Mouse (Mus musculus) lung, embryonic 16.5 days (tissue): ENCODE results near the gene Sympk. TPM values are rescaled to one million over a fixed set of nuclear protein-coding genes. Genes with fewer than 3 reads are reported as not detected.

Experiments used
- ATAC-seq: fragments of 200-750 bp; cut with Nextera tagmentation; 2 replicates; pipeline ENCODE4 v1.8.0; 2017; ENCODE audit warnings: low read depth, mild to moderate bottlenecking, moderate library complexity
- H3K27ac ChIP-seq: fragments of 300-500 bp; sonication (generic); 2 replicates; pipeline ENCODE4 v1.5.1; 2014; ENCODE audit warnings: mild to moderate bottlenecking, control low read depth, low read length
- H3K27me3 ChIP-seq: fragments of 300-500 bp; sonication (generic); 2 replicates; pipeline ENCODE4 v1.6.1; 2014; ENCODE audit warnings: low read depth, low read length, mixed read lengths; ENCODE audit not compliant: control insufficient read depth, insufficient read depth
- H3K36me3 ChIP-seq: fragments of 300-500 bp; sonication (generic); 2 replicates; pipeline ENCODE4 v1.6.1; 2014; ENCODE audit warnings: low read length; ENCODE audit not compliant: control insufficient read depth, insufficient read depth
- H3K4me1 ChIP-seq: fragments of 300-500 bp; sonication (generic); replicated peaks from 2 replicates; pipeline ENCODE4 v1.6.1; 2014; ENCODE audit warnings: low read length, mixed read lengths; ENCODE audit not compliant: control insufficient read depth, insufficient read depth
- H3K4me2 ChIP-seq: fragments of 300-500 bp; sonication (generic); 2 replicates; pipeline ENCODE4 v1.6.1; 2014; ENCODE audit warnings: low read depth, low read length, control low read depth
- H3K4me3 ChIP-seq: fragments of 300-500 bp; sonication (generic); 2 replicates; pipeline ENCODE4 v1.5.1; 2014; ENCODE audit warnings: mild to moderate bottlenecking, low read length, control low read depth
- H3K9ac ChIP-seq: fragments of 300-500 bp; sonication (generic); 2 replicates; pipeline ENCODE4 v1.6.1; 2014; ENCODE audit warnings: low read length, control low read depth
- H3K9me3 ChIP-seq: fragments of 300-500 bp; sonication (generic); 2 replicates; pipeline ENCODE4 v1.6.1; 2016; ENCODE audit warnings: low read length; ENCODE audit not compliant: control insufficient read depth
- WGBS: fragments of 180-500 bp; shearing (Covaris S2); extraction: QIAGEN DNeasy Blood & Tissue Kit; methylation state at CpG from one replicate; pipeline ENCODE4 v1.1.7; 2014; 5-methylcytosine and 5-hydroxymethylcytosine counted together
- polyA plus RNA-seq: library from polyadenylated mRNA; unstranded; fragments of >200 nt; fragmentation: Nextera tagmentation; extraction: Ambion mirVana; gene quantifications from 2 replicates; pipeline ENCODE4 v1.2.1, GENCODE M21; 2015

Gene Sympk
- polyA plus RNA-seq, 1 experiment from 2014 or later, result 27.5 TPM

GRCm38 (mm10) chr7:18992294-18992675 lies 31.9 kb upstream of the Sympk start:
- Histone ChIP-seq H3K4me3 (peak overlapping the region; percentile 60), H3K27me3 (peaks cover 18% of the 10 kb centered on the region), H3K9ac (peak overlapping the region; percentile 64), H3K4me2 (peak overlapping the region; percentile 86), H3K9me3 (no peaks in the 10 kb centered on the region), H3K36me3 (peaks cover 2% of the 10 kb centered on the region; the same call in 1 of the 2 replicates), H3K27ac (no peak overlapping the region), H3K4me1 (peaks cover 27% of the 10 kb centered on the region)
- ATAC-seq, result no peak
- WGBS, result 2% methylated on average over 31 of the region's 31 CpGs

GRCm38 (mm10) chr7:18993036-18993435 lies 31.1 kb upstream of the Sympk start:
- WGBS, result 86% methylated on average over 5 of the region's 5 CpGs
- H3K9me3 ChIP-seq, result no peaks in the 10 kb centered on the region
- ATAC-seq, result no peak
- H3K4me2 ChIP-seq, result peak overlapping the region; percentile 86; the same call in 1 of the 2 replicates
- H3K9ac ChIP-seq, result no peak overlapping the region
- H3K27ac ChIP-seq, result no peak overlapping the region
- no peak overlapping the region for H3K4me3 ChIP-seq
- H3K4me1 ChIP-seq, result peaks cover 27% of the 10 kb centered on the region
- H3K36me3 ChIP-seq, result peaks cover 2% of the 10 kb centered on the region; the same call in 1 of the 2 replicates
- peaks cover 18% of the 10 kb centered on the region for H3K27me3 ChIP-seq

- Histone ChIP-seq H3K9ac (no peak overlapping the region), H3K4me2 (no peak overlapping the region), H3K36me3 (peaks cover 2% of the 10 kb centered on the region; the same call in 1 of the 2 replicates), H3K27me3 (no peaks in the 10 kb centered on the region), H3K4me3 (no peak overlapping the region), H3K4me1 (peaks cover 17% of the 10 kb centered on the region), H3K27ac (no peak overlapping the region), H3K9me3 (no peaks in the 10 kb centered on the region)
- no peak for ATAC-seq
- WGBS, result 36% methylated on average over 9 of the region's 9 CpGs
These were observed 25.3 kb upstream of the Sympk start for GRCm38 (mm10) chr7:18998835-18999234.

GRCm38 (mm10) chr7:19000421-19000820 lies 23.8 kb upstream of the Sympk start:
- peak overlapping the region; percentile 21; the same call in 1 of the 2 replicates for H3K27ac ChIP-seq
- no peaks in the 10 kb centered on the region for H3K27me3 ChIP-seq
- H3K9me3 ChIP-seq, result no peaks in the 10 kb centered on the region
- H3K4me2 ChIP-seq, result peak overlapping the region; percentile 47
- H3K4me1 ChIP-seq, result peaks cover 19% of the 10 kb centered on the region
- peak overlapping the region; percentile 66 for H3K9ac ChIP-seq
- H3K4me3 ChIP-seq, result peak overlapping the region; percentile 47
- ATAC-seq, result no peak
- peaks cover 4% of the 10 kb centered on the region for H3K36me3 ChIP-seq
- 43% methylated on average over 9 of the region's 10 CpGs for WGBS

GRCm38 (mm10) chr7:19001066-19001806 lies 22.9 kb upstream of the Sympk start:
- Histone ChIP-seq H3K27ac (0 out of 2 replicates have a peak overlapping the region, but pooled peaks have one; percentile 13), H3K36me3 (peaks cover 9% of the 10 kb centered on the region), H3K27me3 (no peaks in the 10 kb centered on the region), H3K9ac (peak overlapping the region; percentile 66), H3K4me1 (peaks cover 27% of the 10 kb centered on the region), H3K9me3 (no peaks in the 10 kb centered on the region), H3K4me2 (peak overlapping the region; percentile 47), H3K4me3 (peak overlapping the region; percentile 47)
- 36% methylated on average over 18 of the region's 18 CpGs for WGBS
- no peak for ATAC-seq

GRCm38 (mm10) chr7:19001807-19002085 lies 22.4 kb upstream of the Sympk start:
- no peaks in the 10 kb centered on the region for H3K27me3 ChIP-seq
- no peak for ATAC-seq
- 59% methylated on average over 3 of the region's 3 CpGs for WGBS
- peak overlapping the region; percentile 78 for H3K27ac ChIP-seq
- peaks cover 31% of the 10 kb centered on the region for H3K4me1 ChIP-seq
- H3K36me3 ChIP-seq, result peaks cover 9% of the 10 kb centered on the region
- no peaks in the 10 kb centered on the region for H3K9me3 ChIP-seq
- no peak overlapping the region for H3K4me3 ChIP-seq
- H3K9ac ChIP-seq, result no peak overlapping the region
- no peak overlapping the region for H3K4me2 ChIP-seq

- WGBS, result 8% methylated on average over 4 of the region's 4 CpGs
- Histone ChIP-seq H3K4me2 (peak overlapping the region; percentile 78), H3K9me3 (no peaks in the 10 kb centered on the region), H3K9ac (peak overlapping the region; percentile 75), H3K36me3 (peaks cover 9% of the 10 kb centered on the region), H3K4me3 (peak overlapping the region; percentile 48), H3K4me1 (peaks cover 35% of the 10 kb centered on the region), H3K27ac (peak overlapping the region; percentile 78), H3K27me3 (no peaks in the 10 kb centered on the region)
- ATAC-seq, result no peak
These were observed 22.1 kb upstream of the Sympk start for GRCm38 (mm10) chr7:19002115-19002514.

GRCm38 (mm10) chr7:19002848-19003498 lies 21.2 kb upstream of the Sympk start:
- Histone ChIP-seq H3K36me3 (peaks cover 9% of the 10 kb centered on the region), H3K27me3 (no peaks in the 10 kb centered on the region), H3K9ac (peak overlapping the region; percentile 75), H3K4me1 (peaks cover 42% of the 10 kb centered on the region), H3K9me3 (no peaks in the 10 kb centered on the region), H3K4me2 (peak overlapping the region; percentile 78), H3K27ac (peak overlapping the region; percentile 78), H3K4me3 (peak overlapping the region; percentile 48)
- 2% methylated on average over 17 of the region's 17 CpGs for WGBS
- ATAC-seq, result peak; percentile 62

- Histone ChIP-seq H3K36me3 (peaks cover 9% of the 10 kb centered on the region), H3K9me3 (no peaks in the 10 kb centered on the region), H3K4me1 (peaks cover 42% of the 10 kb centered on the region), H3K27me3 (no peaks in the 10 kb centered on the region), H3K9ac (peak within 1 kb of the TSS; percentile 92), H3K27ac (peak within 1 kb of the TSS; percentile 98), H3K4me3 (peak within 1 kb of the TSS; percentile 68), H3K4me2 (peak within 1 kb of the TSS; percentile 84)
- peak; percentile 70 for ATAC-seq
- under 1% methylated on average over 76 of the region's 90 CpGs for WGBS
These were observed 20.1 kb upstream of the Sympk start, which contains the start of gene Irf2bp1 for GRCm38 (mm10) chr7:19003902-19004630. Gene Irf2bp1, plus strand, starts transcription at chr7:19004044.
